Mouse (Mus musculus) lung, postnatal 25 days (tissue): ENCODE results near the gene Csrnp1.

Experiments used
- DNase-seq: peaks from one replicate; pipeline ENCODE4 v3.0.0; 2022; ENCODE audit warnings: low spot score

Gene Csrnp1

DNA sequence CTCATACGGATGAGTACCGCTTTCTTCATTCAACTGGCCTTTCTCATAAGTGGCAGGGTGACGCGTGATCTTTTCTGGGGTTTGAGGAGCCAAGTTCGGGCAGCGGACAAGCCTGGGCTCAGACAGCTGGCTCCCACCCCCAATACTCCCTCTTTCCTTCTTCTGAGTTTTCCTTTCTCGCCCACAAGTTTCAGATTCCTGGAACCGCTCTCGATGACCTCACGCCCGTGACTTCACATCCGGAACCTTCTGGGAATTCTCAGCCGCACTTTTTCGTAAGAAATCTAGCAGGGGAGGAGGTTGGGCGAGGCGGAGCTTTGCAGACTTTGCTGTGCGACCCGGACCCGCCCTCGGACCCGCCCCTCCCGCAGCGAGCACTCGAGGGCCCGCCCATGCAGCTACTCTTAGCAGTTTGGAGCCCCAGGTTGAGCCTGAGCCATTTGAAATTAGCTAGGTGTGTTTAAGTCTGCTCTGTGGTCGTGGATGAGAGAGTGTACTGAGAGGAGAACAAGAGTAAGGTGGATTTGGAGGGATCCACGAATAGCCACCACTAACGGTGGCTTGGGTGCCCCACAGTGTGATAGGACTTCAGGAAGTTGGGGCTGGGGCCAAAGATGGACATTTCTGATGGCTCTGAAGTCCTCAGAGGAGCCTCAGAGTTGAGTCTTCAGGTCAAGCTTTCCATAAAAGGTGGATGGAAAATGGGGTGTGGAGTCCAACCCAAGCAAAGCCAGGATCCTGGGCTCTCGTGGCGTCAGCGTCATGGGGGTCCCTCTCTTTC is 17.7 kb upstream of the Csrnp1 start:
- DNase-seq: peak; percentile 97

DNA sequence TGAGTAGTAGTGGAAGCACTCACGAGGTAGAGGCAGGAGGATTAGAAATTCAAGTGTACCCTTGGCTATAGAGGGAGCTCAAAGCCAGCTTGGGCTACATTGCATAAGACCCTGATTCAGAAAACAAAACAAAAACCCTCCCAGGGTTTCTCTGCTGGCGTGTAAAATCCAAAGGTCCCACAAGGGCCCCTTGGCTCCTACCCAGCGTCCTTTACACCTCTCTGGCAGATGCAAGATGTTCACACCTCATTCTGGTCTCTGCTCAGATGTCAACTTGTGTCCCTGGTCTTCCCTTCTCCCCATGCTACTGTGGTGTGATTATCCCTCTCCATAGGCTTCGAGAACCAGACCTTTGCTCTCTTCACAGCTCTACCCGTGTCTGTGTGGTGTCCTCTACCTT is 16.3 kb upstream of the Csrnp1 start:
- no peak for DNase-seq

DNA sequence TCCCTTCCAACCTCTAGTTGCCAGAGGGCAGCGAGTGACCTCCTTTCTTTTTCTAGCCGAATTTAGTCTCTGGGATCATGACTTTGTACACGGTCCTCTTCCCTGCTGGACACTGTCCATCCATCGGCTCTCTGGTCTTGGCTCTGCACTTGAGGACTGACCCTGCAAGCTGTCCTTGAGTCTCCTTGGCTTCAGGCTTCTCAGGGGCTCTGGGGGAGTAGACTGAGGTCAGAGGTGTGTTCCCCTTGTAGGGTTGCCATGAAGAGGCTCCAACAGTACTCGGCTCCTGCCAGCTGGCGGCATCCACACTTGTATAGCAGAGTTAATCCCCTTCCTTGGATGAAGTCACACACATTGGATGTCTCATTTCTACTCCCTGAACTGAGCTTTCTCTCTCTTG is 15.2 kb upstream of the Csrnp1 start:
- DNase-seq: no peak

DNA sequence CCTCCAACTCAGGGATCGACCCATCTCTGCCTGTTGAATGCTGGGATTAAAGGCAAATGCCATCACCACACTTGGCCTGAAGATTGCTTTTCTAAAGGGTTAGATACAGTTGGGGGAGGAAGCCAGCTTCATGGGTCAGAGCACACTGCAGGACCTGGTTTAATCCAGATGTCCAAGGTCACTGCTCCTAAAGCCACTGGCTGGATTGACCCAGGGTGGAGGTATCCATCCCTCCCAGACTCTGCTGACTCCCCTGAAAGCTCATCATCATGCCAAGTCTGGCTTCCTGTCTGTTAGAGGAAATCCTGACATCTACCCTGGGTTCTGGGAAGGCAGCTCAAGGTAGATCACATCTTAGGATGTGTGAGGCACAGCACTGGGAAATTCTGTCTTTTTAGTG is 14.3 kb upstream of the Csrnp1 start:
- no peak for DNase-seq

DNA sequence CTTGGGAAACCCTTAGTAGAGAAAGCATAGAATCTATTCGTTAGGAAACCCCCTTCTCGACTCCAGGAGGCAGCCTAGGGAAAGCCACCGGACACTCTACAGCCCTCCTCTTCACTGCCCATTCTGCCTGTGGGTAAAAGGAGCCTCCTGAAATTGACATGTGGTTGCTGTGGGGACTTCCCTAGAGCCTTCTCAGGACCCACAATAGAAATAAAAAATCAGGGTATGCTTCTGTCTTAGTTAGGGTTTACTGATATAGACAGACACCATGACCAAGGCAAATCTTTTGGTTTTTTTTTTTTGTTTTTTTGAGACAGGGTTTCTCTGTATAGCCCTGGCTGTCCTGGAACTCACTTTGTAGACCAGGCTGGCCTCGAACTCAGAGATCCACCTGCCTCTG is 11.6 kb upstream of the Csrnp1 start:
- no peak for DNase-seq

DNA sequence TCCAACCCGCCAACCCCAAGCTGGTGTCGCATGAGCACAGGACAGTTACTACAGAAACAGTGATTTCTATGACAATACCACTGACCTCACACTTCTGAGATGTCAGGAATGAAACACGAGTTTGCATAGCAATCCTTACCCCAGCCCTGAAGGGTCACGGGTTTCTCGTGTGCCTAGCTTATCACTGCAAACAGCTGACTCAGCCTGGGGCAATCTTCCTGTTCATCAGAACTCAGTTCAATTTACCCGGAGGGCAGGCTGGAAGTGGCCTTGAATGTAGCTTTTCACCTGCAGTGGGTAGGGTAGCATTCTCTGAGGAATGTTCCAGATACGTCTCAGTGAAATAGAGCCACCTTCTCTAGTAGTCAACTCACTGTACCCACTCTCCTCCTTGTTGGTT is 9.7 kb upstream of the Csrnp1 start:
- no peak for DNase-seq

DNA sequence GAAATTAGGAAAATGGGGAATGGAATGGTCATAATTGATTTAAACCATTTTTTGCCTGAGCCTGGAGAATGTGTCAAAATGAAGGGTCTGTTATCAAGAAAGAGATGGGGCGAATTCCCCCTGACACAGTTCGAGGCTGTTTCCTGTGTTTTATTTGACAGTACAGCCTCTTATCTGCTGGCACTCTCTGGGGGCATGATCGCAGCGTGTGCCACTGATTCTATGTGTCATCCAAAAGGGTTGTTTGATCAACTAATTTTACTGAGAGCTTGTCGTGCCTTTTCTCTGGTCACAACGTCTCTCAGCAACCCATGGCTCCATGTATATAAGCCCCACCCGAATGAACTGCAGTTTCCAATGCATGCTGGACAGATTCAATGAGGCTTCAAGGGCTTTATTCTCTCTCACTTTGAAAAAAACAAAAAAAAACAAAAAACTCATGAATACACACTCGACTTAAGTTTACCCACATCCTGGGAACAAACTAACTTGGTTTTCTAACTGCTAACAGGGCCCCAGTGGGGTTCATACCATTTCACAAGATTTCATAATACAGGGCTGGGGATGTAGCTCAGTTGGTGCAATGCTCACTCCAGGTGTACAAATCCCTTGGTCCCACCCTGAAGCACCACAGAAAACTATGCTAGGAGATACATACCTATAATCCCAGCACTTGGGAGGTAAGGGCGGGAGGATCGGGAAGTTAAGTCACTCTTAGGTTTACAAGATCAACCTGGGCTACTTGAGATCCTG is 8.8 kb upstream of the Csrnp1 start:
- DNase-seq: no peak

DNA sequence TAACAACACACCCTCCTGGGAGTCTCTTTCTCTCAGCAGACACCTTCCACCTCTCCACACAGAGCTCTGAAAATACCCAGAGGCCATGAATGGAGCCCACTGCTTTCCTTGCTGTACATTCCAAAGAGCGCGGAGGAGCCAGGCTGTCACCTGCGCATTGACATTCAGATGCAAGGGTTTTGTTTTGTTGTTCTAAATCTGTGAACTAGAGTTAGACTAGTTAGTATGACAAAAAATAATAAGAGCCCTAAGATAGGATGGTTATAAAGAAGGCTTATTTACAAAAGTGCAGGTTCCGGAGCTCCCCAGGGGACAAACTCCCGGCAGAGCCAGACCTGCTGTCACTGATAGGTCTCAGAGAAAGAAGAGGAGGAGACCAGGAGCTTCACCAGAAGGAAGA is 6.9 kb upstream of the Csrnp1 start:
- DNase-seq: no peak

DNA sequence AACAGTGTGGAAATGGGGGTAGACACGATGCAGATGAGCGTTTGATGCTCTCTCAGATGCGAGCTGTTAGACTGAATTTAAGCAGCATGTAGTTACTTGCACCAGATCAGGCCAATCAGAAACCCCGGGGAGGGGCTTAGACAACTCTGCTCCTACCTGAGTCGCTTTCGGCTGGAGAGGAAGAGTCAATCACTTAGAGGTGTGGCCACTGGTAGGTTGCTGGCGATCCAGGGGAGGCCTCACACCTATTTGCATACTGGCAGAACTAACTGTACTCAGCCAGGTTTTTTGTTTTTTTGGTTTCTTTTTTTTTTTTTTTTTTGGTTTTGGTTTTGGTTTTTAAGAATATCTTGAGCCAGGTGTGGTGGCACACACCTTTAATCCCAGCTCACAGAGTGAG is 3.8 kb upstream of the Csrnp1 start:
- DNase-seq: no peak

DNA sequence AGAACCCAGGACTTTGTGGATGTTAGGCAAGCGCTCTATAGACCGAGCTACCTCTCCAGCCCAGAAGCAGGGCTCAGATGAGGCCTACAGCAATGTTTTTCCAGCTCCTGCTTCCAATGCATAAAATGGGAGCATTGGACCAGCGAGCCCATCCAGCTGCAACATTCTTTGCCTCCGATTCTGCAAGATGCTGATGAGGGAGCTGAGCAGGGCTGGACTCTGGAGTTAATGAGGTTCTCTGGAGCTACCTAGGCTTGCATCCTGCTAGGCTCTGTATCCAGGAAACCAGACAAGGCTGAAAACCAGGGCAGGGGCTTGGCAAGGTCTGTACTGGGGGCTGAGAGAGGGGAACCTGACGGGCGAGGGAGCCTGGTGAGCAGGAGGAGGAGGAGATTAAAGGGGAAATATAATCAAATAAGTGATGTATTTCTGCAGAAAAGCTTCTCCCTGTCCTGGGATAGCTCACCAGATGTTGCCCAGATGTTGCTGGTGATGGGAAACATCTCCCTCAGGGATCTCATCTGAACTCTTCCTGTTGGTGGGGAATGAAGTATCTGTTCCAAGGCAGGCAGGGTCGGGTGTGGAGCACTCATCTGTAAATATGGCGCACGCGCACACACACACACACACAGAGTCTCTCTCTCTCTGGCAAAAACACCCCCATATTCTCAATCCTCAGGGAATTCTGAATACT is 1.6 kb upstream of the Csrnp1 start:
- DNase-seq: no peak

DNA sequence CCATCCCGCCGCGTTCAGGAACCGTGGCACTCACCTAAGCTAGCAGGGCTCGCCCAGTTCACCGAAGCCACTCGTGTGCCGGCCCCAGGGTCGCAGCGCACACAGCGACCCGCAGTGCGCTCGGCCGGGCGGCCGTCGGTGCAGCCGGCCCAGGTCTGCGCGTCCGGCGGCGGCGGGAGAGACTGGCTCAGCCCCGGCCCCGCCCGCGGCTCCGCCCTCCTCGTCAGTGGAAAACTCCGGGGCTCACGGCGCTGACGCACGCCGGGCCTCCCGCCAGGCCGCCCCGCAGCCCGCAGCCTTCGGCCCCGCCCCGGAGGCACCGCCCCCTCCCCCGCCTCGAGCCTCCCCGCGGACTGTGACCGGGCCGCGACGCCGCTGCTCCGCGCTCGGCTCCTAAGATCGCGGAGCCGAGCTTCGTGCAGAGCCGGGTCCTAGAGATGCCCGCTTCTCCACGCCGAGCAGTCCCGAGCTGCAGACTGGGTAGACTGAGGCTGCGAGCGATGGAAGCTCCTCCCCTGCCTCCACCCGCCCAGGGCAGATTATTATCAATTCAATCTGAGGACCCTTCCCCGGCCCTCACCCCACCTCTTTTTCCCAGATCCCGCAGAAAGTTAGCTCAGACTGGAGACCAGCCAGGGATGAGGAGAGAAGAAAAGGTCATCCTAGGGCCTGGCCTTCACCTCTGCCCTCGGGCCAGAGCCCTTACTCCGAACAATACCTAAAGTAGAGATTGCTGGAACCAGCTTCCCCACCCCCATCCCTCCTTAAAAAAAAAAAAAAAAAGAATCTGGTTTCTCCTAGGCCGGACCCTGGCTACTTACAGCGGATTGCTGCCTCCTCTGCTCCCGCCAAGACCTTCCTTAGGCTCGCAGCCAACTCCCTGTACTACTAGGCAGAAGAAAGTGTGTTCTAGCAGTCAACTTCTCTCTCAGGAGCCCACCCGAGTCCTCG is 598 bp downstream of the Csrnp1 start:
- peak; percentile 94 for DNase-seq

DNA sequence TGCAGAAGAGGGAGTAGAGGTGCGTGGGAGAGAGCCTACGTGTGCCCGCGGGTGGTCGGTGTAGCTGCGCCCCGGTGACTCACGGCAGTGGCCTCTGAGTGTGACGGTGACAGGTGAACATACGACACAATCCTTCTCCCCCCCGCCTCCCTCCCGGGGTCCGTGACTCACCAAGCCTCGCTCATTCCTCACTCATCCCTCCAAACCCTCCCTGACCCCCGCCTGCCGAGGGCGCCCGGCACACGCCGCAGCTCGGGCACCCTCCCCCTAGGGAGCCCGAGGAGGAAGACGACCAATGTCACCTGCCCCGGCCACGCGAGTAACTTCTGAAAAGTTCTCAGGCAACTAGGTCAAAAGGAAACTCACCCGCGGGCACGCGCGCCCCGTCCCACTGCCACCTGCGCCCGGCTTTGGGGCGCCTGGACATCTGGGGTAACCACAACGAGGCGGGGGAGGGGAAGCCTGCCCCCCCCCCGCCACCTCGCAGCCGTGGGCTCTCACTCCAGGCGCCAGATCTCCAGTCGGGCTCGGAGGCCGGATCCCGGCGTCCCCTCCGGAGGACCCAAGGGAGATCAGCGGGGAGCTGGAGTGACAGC is 1.4 kb downstream of the Csrnp1 start:
- DNase-seq: peak; percentile 72

DNA sequence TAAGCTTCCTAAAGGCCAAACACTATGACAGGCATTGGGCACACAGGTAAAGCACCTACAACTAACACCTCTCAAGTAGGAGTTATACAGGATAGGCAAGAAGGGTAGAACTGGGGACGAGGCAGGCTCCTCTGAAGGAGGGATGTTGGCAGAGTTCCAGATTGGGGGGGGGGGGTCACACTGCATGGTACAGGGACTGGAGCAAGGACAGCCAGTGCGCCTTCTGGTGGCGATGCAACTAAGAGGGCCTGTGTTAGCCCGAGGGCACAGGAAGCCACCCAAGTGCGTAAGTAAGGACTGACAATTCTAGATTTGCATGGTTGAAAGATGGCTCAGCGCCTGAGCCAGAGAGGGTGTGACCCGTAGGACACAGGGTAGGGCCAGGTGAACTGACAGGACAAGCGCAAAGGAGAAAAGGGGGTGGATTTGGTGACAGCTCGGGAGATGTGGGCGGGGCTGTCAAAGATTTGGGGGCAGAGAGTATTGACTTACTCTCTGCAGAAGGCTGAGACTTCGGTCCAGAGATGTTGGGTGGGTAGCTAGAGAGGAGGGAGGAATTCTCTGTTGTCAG is 2.1 kb downstream of the Csrnp1 start:
- peak; percentile 87 for DNase-seq

DNA sequence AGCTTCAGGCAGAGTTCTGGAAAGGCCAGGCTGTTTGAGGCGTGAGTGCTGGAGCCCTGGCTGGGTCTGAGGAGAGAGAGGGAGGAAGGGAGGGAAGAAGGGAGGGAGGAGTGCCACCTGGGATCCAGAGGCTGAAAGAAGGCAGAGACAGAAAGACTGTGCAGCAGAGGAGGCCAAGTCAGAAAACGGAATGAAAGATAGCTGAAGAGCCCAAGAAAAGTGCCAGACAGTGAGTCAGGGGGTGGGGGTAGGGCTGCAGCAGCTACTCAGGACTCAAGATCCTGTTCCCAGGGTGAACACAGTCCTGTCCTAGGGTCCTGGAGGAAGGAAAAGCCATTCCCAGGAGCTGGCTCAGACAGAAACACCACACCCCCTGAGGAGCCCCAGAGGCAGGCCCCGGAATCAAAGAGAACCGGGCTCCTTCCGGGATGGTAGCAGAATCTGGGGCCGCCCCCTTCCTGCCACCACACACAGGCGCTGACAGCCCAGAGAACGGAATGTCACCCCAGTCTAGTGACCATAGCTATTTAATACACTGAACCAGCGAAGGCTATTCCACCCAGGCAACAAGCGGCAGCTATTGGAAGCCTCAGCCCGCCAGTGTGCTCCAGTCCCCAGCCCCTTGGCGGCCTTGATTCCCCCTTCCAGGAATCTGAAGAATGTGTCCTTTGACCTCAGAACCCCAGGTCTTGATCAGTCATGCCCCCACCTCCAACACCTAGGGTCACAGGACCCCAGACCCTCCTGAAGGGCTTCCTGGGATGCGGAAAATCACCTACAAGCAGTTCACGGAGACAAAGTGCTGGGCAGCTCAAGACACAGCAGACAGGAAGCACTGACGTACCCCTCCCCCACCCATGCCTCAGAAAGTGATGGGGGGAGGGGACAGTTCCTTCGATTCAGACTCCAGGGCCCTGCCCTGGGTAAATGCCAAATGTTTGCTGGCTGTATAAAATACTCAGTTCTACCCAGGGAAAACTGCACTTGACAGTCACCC is 3.0 kb downstream of the Csrnp1 start:
- DNase-seq: peak; percentile 92

DNA sequence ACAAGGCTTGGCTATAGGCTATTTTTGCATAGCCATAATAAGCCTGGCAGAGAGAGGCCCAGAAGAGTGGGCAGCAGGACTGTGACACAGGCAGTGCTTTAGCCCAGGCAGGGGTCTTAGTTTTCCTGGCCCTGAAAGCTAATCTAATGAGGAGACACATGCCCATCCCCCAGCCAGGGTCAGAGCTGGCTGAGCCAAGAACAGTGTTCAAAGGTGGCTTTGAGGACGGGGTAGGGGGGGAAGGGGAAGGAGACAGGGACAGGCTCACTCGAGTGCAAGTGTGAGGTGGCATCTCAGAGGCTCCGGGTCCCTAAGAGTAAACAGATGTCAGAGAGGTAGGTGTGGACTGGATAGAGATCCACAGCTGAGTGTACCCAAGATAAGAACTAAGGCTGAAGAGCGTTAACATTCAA is 3.7 kb downstream of the Csrnp1 start:
- no peak for DNase-seq

DNA sequence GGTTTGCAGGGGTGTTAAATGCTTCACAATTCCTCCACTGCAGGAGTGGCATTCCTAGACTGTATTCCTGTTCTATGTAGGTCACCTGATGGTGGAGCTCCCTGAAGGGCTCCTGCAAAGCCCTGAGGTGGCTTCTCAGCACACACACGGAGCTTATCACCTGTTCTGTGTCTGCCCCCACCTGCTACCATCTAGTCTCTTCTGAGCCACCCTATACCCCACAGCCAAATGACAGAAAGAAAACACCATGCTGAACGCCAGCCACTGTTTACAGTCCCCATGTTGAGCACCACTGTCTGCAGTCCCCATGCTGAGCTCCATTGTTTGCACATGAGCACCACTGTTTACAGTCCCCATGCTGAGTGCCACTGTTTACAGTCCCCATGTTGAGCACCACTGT is 4.7 kb downstream of the Csrnp1 start:
- DNase-seq: no peak

DNA sequence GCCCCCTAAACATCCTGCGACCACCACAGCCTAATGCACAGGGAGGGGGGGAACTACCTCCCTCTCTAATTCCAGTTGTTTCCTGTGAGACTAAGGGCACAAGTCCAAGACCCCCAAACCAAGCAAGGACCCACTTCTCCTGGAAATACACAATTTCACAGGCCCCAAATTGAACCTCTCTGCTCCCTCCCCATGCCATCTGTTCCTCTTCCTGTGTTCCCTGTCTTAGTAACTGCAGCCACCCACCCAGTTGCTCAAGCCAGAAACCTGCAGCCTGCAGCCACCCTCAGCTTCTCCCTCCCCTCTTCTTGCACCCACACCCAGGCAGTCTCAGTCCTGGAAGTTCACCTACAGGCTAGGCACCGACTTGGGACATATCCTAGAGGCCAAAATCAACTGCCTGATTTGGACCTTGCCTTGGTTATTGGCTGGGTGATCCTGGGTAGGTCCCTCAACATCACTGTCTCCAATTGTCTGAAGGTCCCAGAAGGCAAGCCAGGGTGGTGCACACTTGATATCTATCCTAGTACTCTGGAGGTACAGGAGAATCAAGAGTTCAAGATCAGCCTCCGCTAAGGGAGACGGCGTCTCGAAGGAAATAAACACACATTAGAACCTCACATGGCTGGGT is 5.5 kb downstream of the Csrnp1 start:
- DNase-seq: no peak

DNA sequence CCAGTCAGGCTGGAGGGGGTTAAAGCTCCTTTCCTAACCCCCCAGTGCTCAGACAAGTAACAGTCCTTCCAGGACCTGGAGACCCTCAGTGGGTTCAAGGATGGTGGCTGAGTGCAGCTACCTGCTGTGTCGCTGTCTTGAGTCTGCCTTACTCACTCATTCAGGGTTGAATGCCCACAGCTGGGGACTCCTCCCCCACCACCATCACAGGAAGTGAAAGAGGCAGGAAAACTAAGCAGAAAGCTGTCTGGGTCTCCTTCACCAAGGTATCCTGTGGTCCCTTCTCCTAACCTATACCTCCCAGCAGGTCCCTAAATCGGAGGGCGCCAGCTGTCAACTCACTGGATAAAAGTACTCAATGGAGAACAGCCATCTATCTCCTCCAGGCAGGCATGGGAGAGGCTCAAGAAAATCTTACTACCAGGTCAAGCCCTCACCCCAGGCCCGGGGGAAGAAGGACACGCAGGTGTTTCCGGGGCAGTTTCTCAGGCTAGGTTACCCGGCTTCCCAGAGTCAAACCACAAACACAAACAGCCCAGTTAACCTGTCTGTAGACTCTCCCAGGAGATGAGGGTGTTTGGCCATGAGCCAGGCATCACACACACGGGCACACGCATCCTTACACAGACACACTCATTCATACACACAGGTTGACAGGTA is 6.2 kb downstream of the Csrnp1 start:
- DNase-seq: no peak

DNA sequence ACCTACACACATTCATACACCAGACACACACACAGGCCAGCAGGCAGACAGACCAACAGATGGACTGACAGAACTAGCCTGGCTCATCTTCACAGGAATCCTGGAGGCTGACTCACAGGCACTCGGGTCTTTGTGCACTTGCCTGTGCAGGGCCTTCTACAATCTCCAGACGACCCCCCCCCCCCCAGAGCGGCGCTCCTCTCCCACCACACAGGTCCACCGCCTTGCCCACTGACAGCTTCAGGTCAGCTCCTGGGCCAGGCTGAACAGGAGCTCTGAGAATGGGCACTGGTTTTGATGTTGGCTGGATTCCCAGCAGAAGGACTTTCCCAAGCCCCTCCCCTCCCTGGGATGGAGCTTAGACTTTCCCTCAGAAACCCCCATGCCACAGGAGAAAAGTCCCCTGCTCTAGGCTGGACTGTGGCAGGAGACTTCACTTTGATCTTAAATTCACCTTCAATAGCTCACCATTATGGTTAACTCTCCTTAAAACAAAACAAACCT is 6.8 kb downstream of the Csrnp1 start:
- DNase-seq: no peak
